ENCODE assay signal across 11 mouse cellular contexts in genomic region chr4:126200656-126201055, GRCm38 (mm10). TPM values are rescaled to one million over a fixed set of nuclear protein-coding genes. Genes with fewer than 3 reads are reported as not detected.
A peak's percentile ranks its signal among the peaks of the same experiment; 100 is the strongest.
DNase-seq lines count a peak whose midpoint lies in the region; ATAC-seq and TF ChIP-seq lines count a peak whose summit lies in the region.
"Had no signal": no experiment of that assay in that cellular context is flagged by ENCODE, and none has a peak within 500 bp of the region (broad histone marks: within the 10 kb centered on the region; RNA-seq: fewer than 3 reads in every experiment).

No protein-coding gene starts in this region.

- H3K4me1 ChIP-seq in heart, embryonic 11.5 days (ENCODE audit: control insufficient read depth, insufficient read depth, low read length): peaks cover 32% of the 10 kb centered on the region
- H3K4me1 ChIP-seq in ES-Bruce4 (ENCODE audit: control insufficient read depth, insufficient read depth, low read length): peaks cover 3% of the 10 kb centered on the region
- H3K4me1 ChIP-seq in forebrain, postnatal 0 days (ENCODE audit: insufficient read depth): peaks cover 15% of the 10 kb centered on the region
- peaks cover 43 to 44% of the 10 kb centered on the region in 2 experiments for H3K4me1 ChIP-seq in liver, embryonic 14.5 days (replicated peaks; ENCODE audit: control insufficient read depth in 2 of 2, insufficient read depth in 2 of 2, low read length in 1 of 2)

- no peak overlapping the region for H3K27ac ChIP-seq in heart, embryonic 11.5 days (ENCODE audit: low read depth, low read length)
- no peak overlapping the region for H3K27ac ChIP-seq in ES-Bruce4 (ENCODE audit: insufficient read depth, low read length)
- no peak overlapping the region for H3K27ac ChIP-seq in forebrain, postnatal 0 days (ENCODE audit: low read depth, low read length)
- peak overlapping the region; percentile 94 for H3K27ac ChIP-seq in liver, embryonic 14.5 days

- no peak for TF ChIP-seq POLR2A in ES-Bruce4 (IDR thresholded peaks at IDR 0.05; ENCODE audit: insufficient read depth, low read length)

- no peak for TF ChIP-seq EP300 in ES-Bruce4 (IDR thresholded peaks at IDR 0.05; ENCODE audit: insufficient read depth, low read depth, low read length)
- TF ChIP-seq EP300 in liver, embryonic 14.5 days (IDR thresholded peaks at IDR 0.05; ENCODE audit: low read depth): no peak

- peak overlapping the region; percentile 89 for H3K9ac ChIP-seq in heart, embryonic 11.5 days (ENCODE audit: low read depth, low read length)
- peak overlapping the region; percentile 94 for H3K9ac ChIP-seq in ES-Bruce4 (ENCODE audit: low read depth, poor library complexity, severe bottlenecking)
- no peak overlapping the region; the same call in 1 of the 2 replicates for H3K9ac ChIP-seq in forebrain, postnatal 0 days
- H3K9ac ChIP-seq in liver, embryonic 14.5 days (replicated peaks): peak overlapping the region; percentile 93

- H3K36me3 ChIP-seq in heart, embryonic 11.5 days (ENCODE audit: control insufficient read depth, insufficient read depth, low read length): no peaks in the 10 kb centered on the region
- H3K36me3 ChIP-seq in ES-Bruce4 (ENCODE audit: control insufficient read depth, insufficient read depth, low read length, poor library complexity, severe bottlenecking): peaks cover 21% of the 10 kb centered on the region
- H3K36me3 ChIP-seq in forebrain, postnatal 0 days (ENCODE audit: insufficient read depth): no peaks in the 10 kb centered on the region
- peaks cover 23% of the 10 kb centered on the region for H3K36me3 ChIP-seq in liver, embryonic 14.5 days (replicated peaks; ENCODE audit: control insufficient read depth, insufficient read depth, low read depth)

- no peaks in the 10 kb centered on the region for H3K9me3 ChIP-seq in heart, embryonic 11.5 days (replicated peaks; ENCODE audit: control insufficient read depth, low read length)
- H3K9me3 ChIP-seq in ES-Bruce4 (replicated peaks; ENCODE audit: control insufficient read depth, insufficient read depth, low read length, poor library complexity, severe bottlenecking): no peaks in the 10 kb centered on the region
- no peaks in the 10 kb centered on the region for H3K9me3 ChIP-seq in forebrain, postnatal 0 days (ENCODE audit: low read length)
- H3K9me3 ChIP-seq in liver, embryonic 14.5 days (ENCODE audit: control insufficient read depth, low read length): no peaks in the 10 kb centered on the region

- H3K27me3 ChIP-seq in heart, embryonic 11.5 days (ENCODE audit: control insufficient read depth, insufficient read depth, low read length): no peaks in the 10 kb centered on the region
- H3K27me3 ChIP-seq in ES-Bruce4 (ENCODE audit: control insufficient read depth, insufficient read depth, low read length, poor library complexity, severe bottlenecking): no peaks in the 10 kb centered on the region
- H3K27me3 ChIP-seq in forebrain, postnatal 0 days (ENCODE audit: insufficient read depth, low read length): no peaks in the 10 kb centered on the region
- H3K27me3 ChIP-seq in liver, embryonic 14.5 days (ENCODE audit: control insufficient read depth, insufficient read depth, low read length): no peaks in the 10 kb centered on the region

- 50% methylated on average over 2 of the region's 2 CpGs for WGBS in heart, embryonic 11.5 days (ENCODE audit: insufficient replicate concordance)
- 77% methylated on average over 2 of the region's 2 CpGs for WGBS in forebrain, postnatal 0 days
- WGBS in liver, embryonic 14.5 days (ENCODE audit: insufficient replicate concordance): 19% methylated on average over 2 of the region's 2 CpGs

- intact Hi-C loops in heart, postnatal 36 days (cut with DNase I): loop anchor here (5.0 kb wide), 1 partner anchor 93 kb away; no protein-coding TSS in a partner anchor

- no peak for DNase-seq in heart, postnatal 36 days
- no peak for DNase-seq in forebrain, postnatal 0 days
- no peak for DNase-seq in liver, embryonic 14.5 days (ENCODE audit: low read depth in 3 of 3, low spot score in 3 of 3)
- no peak for DNase-seq in layer of hippocampus, adult 11-12 months (ENCODE audit: low spot score)
- DNase-seq in spleen, adult 18-20 months: no peak
- DNase-seq in gastrocnemius, postnatal 25 days: no peak
- DNase-seq: cerebellum, adult 18-20 months; lung, postnatal 36 days; thymus, adult 2 months had no signal

- H3K4me2 ChIP-seq in heart, embryonic 11.5 days: peak overlapping the region; percentile 89
- peak overlapping the region; percentile 60 for H3K4me2 ChIP-seq in forebrain, postnatal 0 days (ENCODE audit: low read depth)
- peak overlapping the region; percentile 97 for H3K4me2 ChIP-seq in liver, embryonic 14.5 days (ENCODE audit: low read depth)

- no peak for TF ChIP-seq CTCF in ES-Bruce4 (IDR thresholded peaks at IDR 0.05; ENCODE audit: low read depth, low read length)
- no peak for TF ChIP-seq CTCF in forebrain, postnatal 0 days (IDR thresholded peaks at IDR 0.05; ENCODE audit: low read depth)
- no peak for TF ChIP-seq CTCF in liver, embryonic 14.5 days (IDR thresholded peaks at IDR 0.05; ENCODE audit: low read depth)

- ATAC-seq in heart, embryonic 11.5 days (replicated peaks; ENCODE audit: insufficient number of reproducible peaks, low FRiP score, low TSS enrichment): no peak
- no peak for ATAC-seq in forebrain, postnatal 0 days
- ATAC-seq in liver, embryonic 14.5 days (ENCODE audit: insufficient read depth): no peak

- peak overlapping the region; percentile 68 for H3K4me3 ChIP-seq in heart, embryonic 11.5 days (ENCODE audit: low read depth, low read length)
- peak overlapping the region; percentile 38 for H3K4me3 ChIP-seq in ES-Bruce4 (ENCODE audit: low read depth, low read length)
- peak overlapping the region; percentile 95 for H3K4me3 ChIP-seq in forebrain, postnatal 0 days (ENCODE audit: low read depth, low read length)
- H3K4me3 ChIP-seq in liver, embryonic 14.5 days (ENCODE audit: insufficient read depth in 1 of 2, low read depth in 2 of 2, low read length in 2 of 2): peak overlapping the region; percentile 90 to 95

RNA-seq across cellular contexts. Expression of gene Thrap3, which starts 1.9 kb away (rescaled TPM):
- 131 and 155 TPM in 2 replicates for polyA plus RNA-seq in heart, embryonic 11.5 days (2014; fragmentation: Nextera tagmentation; extraction: Ambion mirVana)
- 100 to 1,000 TPM; 119 to 123 TPM for total RNA-seq in heart, postnatal 36 days (2021)
- polyA plus RNA-seq in ES-Bruce4 (2011; ENCODE audit: insufficient read depth, insufficient read length, low read depth, missing spikeins): 456 and 495 TPM in 2 replicates
- total RNA-seq in forebrain, postnatal 0 days (2014; rRNA removed): 113 and 165 TPM in 2 replicates
- polyA plus RNA-seq in forebrain, postnatal 0 days (2015; fragmentation: Nextera tagmentation; extraction: Ambion mirVana): 92.4 and 111 TPM in 2 replicates
- 39.2 and 62.6 TPM in 2 replicates for polyA plus RNA-seq in liver, embryonic 14.5 days (2012; rRNA removed)
- 77.9 and 84.2 TPM in 2 replicates for polyA plus RNA-seq in liver, embryonic 14.5 days (2014; fragmentation: Nextera tagmentation; extraction: Ambion mirVana)
- total RNA-seq in gastrocnemius, postnatal 25 days (2021): 10 to 100 TPM; 90.9 to 92.4 TPM

RNA-seq across cellular contexts. Expression of gene Sh3d21, which starts 37.4 kb away (rescaled TPM):
- polyA plus RNA-seq in heart, embryonic 11.5 days (2014; fragmentation: Nextera tagmentation; extraction: Ambion mirVana): 2.7 and 3.1 TPM in 2 replicates
- total RNA-seq in heart, postnatal 36 days (2021): 1 to 10 TPM; 2.4 to 3.6 TPM
- 5.5 and 6.0 TPM in 2 replicates for polyA plus RNA-seq in ES-Bruce4 (2011; ENCODE audit: insufficient read depth, insufficient read length, low read depth, missing spikeins)
- total RNA-seq in forebrain, postnatal 0 days (2014; rRNA removed): 1.0 and 2.1 TPM in 2 replicates
- 1.4 and 1.7 TPM in 2 replicates for polyA plus RNA-seq in forebrain, postnatal 0 days (2015; fragmentation: Nextera tagmentation; extraction: Ambion mirVana)
- polyA plus RNA-seq in liver, embryonic 14.5 days (2012; rRNA removed): 0.46 and 0.53 TPM in 2 replicates
- polyA plus RNA-seq in liver, embryonic 14.5 days (2014; fragmentation: Nextera tagmentation; extraction: Ambion mirVana): 0.77 and 0.93 TPM in 2 replicates
- 1 to 10 TPM in 1 of 2 experiments, under 1 TPM in 1; 0.94 to 1.3 TPM for total RNA-seq in gastrocnemius, postnatal 25 days (2021)

RNA-seq across cellular contexts. Expression of gene Eva1b, which starts 53.1 kb away (rescaled TPM):
- 31.9 and 33.5 TPM in 2 replicates for polyA plus RNA-seq in heart, embryonic 11.5 days (2014; fragmentation: Nextera tagmentation; extraction: Ambion mirVana)
- 10 to 100 TPM; 15.7 to 16.2 TPM for total RNA-seq in heart, postnatal 36 days (2021)
- 13.6 and 15.9 TPM in 2 replicates for polyA plus RNA-seq in ES-Bruce4 (2011; ENCODE audit: insufficient read depth, insufficient read length, low read depth, missing spikeins)
- total RNA-seq in forebrain, postnatal 0 days (2014; rRNA removed): 12.9 and 14.4 TPM in 2 replicates
- polyA plus RNA-seq in forebrain, postnatal 0 days (2015; fragmentation: Nextera tagmentation; extraction: Ambion mirVana): 10.6 and 12.6 TPM in 2 replicates
- polyA plus RNA-seq in liver, embryonic 14.5 days (2012; rRNA removed): 11.9 and 14.8 TPM in 2 replicates
- polyA plus RNA-seq in liver, embryonic 14.5 days (2014; fragmentation: Nextera tagmentation; extraction: Ambion mirVana): 11.0 and 12.0 TPM in 2 replicates
- 1 to 10 TPM; 6.3 to 6.8 TPM for total RNA-seq in gastrocnemius, postnatal 25 days (2021)

RNA-seq across cellular contexts. Expression of gene Map7d1, which starts 55.5 kb away (rescaled TPM):
- polyA plus RNA-seq in heart, embryonic 11.5 days (2014; fragmentation: Nextera tagmentation; extraction: Ambion mirVana): 37.0 and 44.6 TPM in 2 replicates
- 100 to 1,000 TPM; 248 to 259 TPM for total RNA-seq in heart, postnatal 36 days (2021)
- polyA plus RNA-seq in ES-Bruce4 (2011; ENCODE audit: insufficient read depth, insufficient read length, low read depth, missing spikeins): 29.0 and 31.9 TPM in 2 replicates
- total RNA-seq in forebrain, postnatal 0 days (2014; rRNA removed): 105 and 115 TPM in 2 replicates
- 63.6 and 71.1 TPM in 2 replicates for polyA plus RNA-seq in forebrain, postnatal 0 days (2015; fragmentation: Nextera tagmentation; extraction: Ambion mirVana)
- 8.6 and 9.4 TPM in 2 replicates for polyA plus RNA-seq in liver, embryonic 14.5 days (2012; rRNA removed)
- polyA plus RNA-seq in liver, embryonic 14.5 days (2014; fragmentation: Nextera tagmentation; extraction: Ambion mirVana): 4.9 and 6.1 TPM in 2 replicates
- 100 to 1,000 TPM; 166 to 187 TPM for total RNA-seq in gastrocnemius, postnatal 25 days (2021)

Comparison
In these comparisons a context has a peak if more than half of its experiments do, and no peak if none do; other contexts are left out.
1. H3K4me3 ChIP-seq: peak in every context shown above with its lines; median percentile 95 in forebrain, postnatal 0 days; 92 in liver, embryonic 14.5 days; 68 in heart, embryonic 11.5 days; 38 in ES-Bruce4.